Mouse (Mus musculus) midbrain, embryonic 13.5 days (tissue): ENCODE measurements around the gene Polr1d. TPM values are rescaled to one million over a fixed set of nuclear protein-coding genes. Genes with fewer than 3 reads are reported as not detected.

ENCODE experiments used
- ATAC-seq: fragments of 200-750 bp; cut with Nextera tagmentation; 2 replicates; pipeline ENCODE4 v1.8.0; 2017; ENCODE audit warnings: mild to moderate bottlenecking, moderate TSS enrichment, moderate library complexity
- H3K27ac ChIP-seq: fragments of 300-500 bp; sonication (generic); 2 replicates; pipeline ENCODE4 v1.5.1; 2015; ENCODE audit warnings: inconsistent platforms, mild to moderate bottlenecking, moderate library complexity
- H3K27me3 ChIP-seq: fragments of 300-500 bp; sonication (generic); 2 replicates; pipeline ENCODE4 v1.6.1; 2015; ENCODE audit warnings: mild to moderate bottlenecking, inconsistent platforms
- H3K36me3 ChIP-seq: fragments of 300-500 bp; sonication (generic); 2 replicates; pipeline ENCODE4 v1.6.1; 2015; ENCODE audit warnings: mild to moderate bottlenecking, inconsistent platforms
- H3K4me1 ChIP-seq: fragments of 300-500 bp; sonication (generic); replicated peaks from 2 replicates; pipeline ENCODE4 v1.6.1; 2015; ENCODE audit warnings: inconsistent platforms
- H3K4me2 ChIP-seq: fragments of 300-500 bp; sonication (generic); replicated peaks from 2 replicates; pipeline ENCODE4 v1.6.1; 2015; ENCODE audit warnings: moderate library complexity, mild to moderate bottlenecking, inconsistent platforms
- H3K4me3 ChIP-seq: fragments of 300-500 bp; sonication (generic); replicated peaks from 2 replicates; pipeline ENCODE4 v1.5.1; 2015; ENCODE audit warnings: mild to moderate bottlenecking, inconsistent platforms
- H3K9ac ChIP-seq: fragments of 300-500 bp; sonication (generic); replicated peaks from 2 replicates; pipeline ENCODE4 v1.6.1; 2015; ENCODE audit warnings: mild to moderate bottlenecking, inconsistent platforms
- H3K9me3 ChIP-seq: fragments of 300-500 bp; sonication (generic); 2 replicates; pipeline ENCODE4 v1.6.1; 2016; ENCODE audit warnings: mild to moderate bottlenecking, inconsistent platforms
- WGBS: fragments of 180-500 bp; shearing (Covaris S2); methylation state at CpG from one replicate; pipeline ENCODE4 v1.1.7; 2015; 5-methylcytosine and 5-hydroxymethylcytosine counted together
- polyA plus RNA-seq: library from polyadenylated mRNA; unstranded; fragments of >200 nt; fragmentation: Nextera tagmentation; extraction: Ambion mirVana; gene quantifications from 2 replicates; pipeline ENCODE4 v1.2.1, GENCODE M21; 2015

The Polr1d gene
- polyA plus RNA-seq, 1 experiment from 2014 or later, result 103 TPM

GRCm38 (mm10) chr5:147057626-147058414 is 19.0 kb upstream of the Polr1d start:
- Histone ChIP-seq H3K27me3 (no peaks in the 10 kb centered on the region), H3K27ac (no peak overlapping the region), H3K36me3 (no peaks in the 10 kb centered on the region), H3K9me3 (no peaks in the 10 kb centered on the region), H3K9ac (no peak overlapping the region), H3K4me3 (no peak overlapping the region), H3K4me1 (no peaks in the 10 kb centered on the region), H3K4me2 (no peak overlapping the region)
- ATAC-seq, result no peak
- WGBS, result 94% methylated on average over 9 of the region's 9 CpGs

GRCm38 (mm10) chr5:147058661-147059060 is 18.2 kb upstream of the Polr1d start:
- Histone ChIP-seq H3K4me3 (no peak overlapping the region), H3K4me1 (no peaks in the 10 kb centered on the region), H3K27ac (no peak overlapping the region), H3K36me3 (no peaks in the 10 kb centered on the region), H3K9me3 (no peaks in the 10 kb centered on the region), H3K27me3 (no peaks in the 10 kb centered on the region), H3K9ac (no peak overlapping the region), H3K4me2 (no peak overlapping the region)
- WGBS, result 86% methylated on average over 5 of the region's 5 CpGs
- no peak for ATAC-seq

GRCm38 (mm10) chr5:147059319-147059718 is 17.5 kb upstream of the Polr1d start:
- Histone ChIP-seq H3K27me3 (no peaks in the 10 kb centered on the region), H3K27ac (no peak overlapping the region), H3K9ac (no peak overlapping the region), H3K4me1 (no peaks in the 10 kb centered on the region), H3K36me3 (no peaks in the 10 kb centered on the region), H3K4me3 (no peak overlapping the region), H3K4me2 (no peak overlapping the region), H3K9me3 (no peaks in the 10 kb centered on the region)
- 93% methylated on average over 9 of the region's 9 CpGs for WGBS
- ATAC-seq, result no peak

- no peak overlapping the region for H3K4me3 ChIP-seq
- no peak overlapping the region for H3K9ac ChIP-seq
- H3K9me3 ChIP-seq, result no peaks in the 10 kb centered on the region
- no peaks in the 10 kb centered on the region for H3K27me3 ChIP-seq
- 67% methylated on average over 2 of the region's 2 CpGs for WGBS
- no peak overlapping the region for H3K4me2 ChIP-seq
- no peaks in the 10 kb centered on the region for H3K36me3 ChIP-seq
- H3K27ac ChIP-seq, result no peak overlapping the region
- ATAC-seq, result no peak
- no peaks in the 10 kb centered on the region for H3K4me1 ChIP-seq
Observed at GRCm38 (mm10) chr5:147060024-147060423, 16.8 kb upstream of the Polr1d start.

- no peak for ATAC-seq
- Histone ChIP-seq H3K9me3 (no peaks in the 10 kb centered on the region), H3K4me2 (no peak overlapping the region), H3K4me1 (no peaks in the 10 kb centered on the region), H3K27me3 (no peaks in the 10 kb centered on the region), H3K36me3 (no peaks in the 10 kb centered on the region), H3K27ac (no peak overlapping the region), H3K4me3 (no peak overlapping the region), H3K9ac (no peak overlapping the region)
- 82% methylated on average over 8 of the region's 8 CpGs for WGBS
Observed at GRCm38 (mm10) chr5:147063215-147063661, 13.6 kb upstream of the Polr1d start.

- no peak for ATAC-seq
Observed at GRCm38 (mm10) chr5:147066129-147066528, 10.7 kb upstream of the Polr1d start.

GRCm38 (mm10) chr5:147066965-147067364 is 9.9 kb upstream of the Polr1d start:
- Histone ChIP-seq H3K4me3 (no peak overlapping the region), H3K9ac (no peak overlapping the region), H3K27ac (no peak overlapping the region), H3K9me3 (no peaks in the 10 kb centered on the region), H3K36me3 (no peaks in the 10 kb centered on the region), H3K27me3 (no peaks in the 10 kb centered on the region), H3K4me1 (no peaks in the 10 kb centered on the region), H3K4me2 (no peak overlapping the region)
- no peak for ATAC-seq
- 85% methylated on average over 5 of the region's 5 CpGs for WGBS

More at GRCm38 (mm10) chr5:147066129-147066528, 10.7 kb upstream of the Polr1d start:
- Histone ChIP-seq H3K4me2 (no peak overlapping the region), H3K9me3 (no peaks in the 10 kb centered on the region), H3K27me3 (no peaks in the 10 kb centered on the region), H3K4me3 (no peak overlapping the region), H3K27ac (no peak overlapping the region), H3K9ac (no peak overlapping the region), H3K36me3 (no peaks in the 10 kb centered on the region), H3K4me1 (no peaks in the 10 kb centered on the region)
- 58% methylated on average over 4 of the region's 4 CpGs for WGBS

GRCm38 (mm10) chr5:147068876-147069275 is 8.0 kb upstream of the Polr1d start:
- H3K36me3 ChIP-seq, result no peaks in the 10 kb centered on the region
- no peak overlapping the region for H3K4me2 ChIP-seq
- no peak overlapping the region for H3K4me3 ChIP-seq
- H3K27ac ChIP-seq, result no peak overlapping the region
- H3K27me3 ChIP-seq, result no peaks in the 10 kb centered on the region
- WGBS, result 88% methylated on average over 5 of the region's 5 CpGs
- H3K9me3 ChIP-seq, result no peaks in the 10 kb centered on the region
- H3K4me1 ChIP-seq, result no peaks in the 10 kb centered on the region
- ATAC-seq, result no peak
- no peak overlapping the region for H3K9ac ChIP-seq

- Histone ChIP-seq H3K9me3 (no peaks in the 10 kb centered on the region), H3K36me3 (no peaks in the 10 kb centered on the region), H3K4me2 (no peak overlapping the region), H3K4me3 (no peak overlapping the region), H3K27ac (no peak overlapping the region), H3K9ac (no peak overlapping the region), H3K27me3 (peaks cover 10% of the 10 kb centered on the region; the same call in 1 of the 2 replicates), H3K4me1 (peaks cover 8% of the 10 kb centered on the region)
- ATAC-seq, result no peak
- WGBS, result 75% methylated on average over 16 of the region's 16 CpGs
Observed at GRCm38 (mm10) chr5:147070791-147071516, 5.9 kb upstream of the Polr1d start.

GRCm38 (mm10) chr5:147071886-147072285 is 5.0 kb upstream of the Polr1d start:
- peaks cover 8% of the 10 kb centered on the region for H3K4me1 ChIP-seq
- H3K36me3 ChIP-seq, result no peaks in the 10 kb centered on the region
- H3K9ac ChIP-seq, result no peak overlapping the region
- H3K27ac ChIP-seq, result no peak overlapping the region
- no peak overlapping the region for H3K4me2 ChIP-seq
- no peak for ATAC-seq
- H3K9me3 ChIP-seq, result no peaks in the 10 kb centered on the region
- H3K27me3 ChIP-seq, result peaks cover 10% of the 10 kb centered on the region; the same call in 1 of the 2 replicates
- H3K4me3 ChIP-seq, result no peak overlapping the region
- WGBS, result 81% methylated on average over 4 of the region's 4 CpGs

GRCm38 (mm10) chr5:147073805-147074204 is 3.0 kb upstream of the Polr1d start:
- WGBS, result 86% methylated on average over 6 of the region's 6 CpGs
- no peak for ATAC-seq
- no peaks in the 10 kb centered on the region for H3K9me3 ChIP-seq

More at GRCm38 (mm10) chr5:147073805-147074204, 3.0 kb upstream of the Polr1d start:
- Histone ChIP-seq H3K4me3 (no peak overlapping the region), H3K36me3 (no peaks in the 10 kb centered on the region), H3K27ac (no peak overlapping the region), H3K27me3 (peaks cover 10% of the 10 kb centered on the region; the same call in 1 of the 2 replicates), H3K9ac (no peak overlapping the region), H3K4me2 (no peak overlapping the region), H3K4me1 (peaks cover 19% of the 10 kb centered on the region)
